Mouse (Mus musculus) WW6 (cell line): Measurements from ENCODE around the gene Gm6164.
"Not testable (repeated sequence)": the region's sequence is repeated elsewhere in the genome, so short reads cannot be mapped to it uniquely, and the experiment has no call there.

Experiments used
- DNase-seq: peaks from one replicate; pipeline ENCODE4 v3.0.0-alpha.2; 2013; ENCODE audit warnings: low read depth, low spot score

Gm6164 gene

DNA sequence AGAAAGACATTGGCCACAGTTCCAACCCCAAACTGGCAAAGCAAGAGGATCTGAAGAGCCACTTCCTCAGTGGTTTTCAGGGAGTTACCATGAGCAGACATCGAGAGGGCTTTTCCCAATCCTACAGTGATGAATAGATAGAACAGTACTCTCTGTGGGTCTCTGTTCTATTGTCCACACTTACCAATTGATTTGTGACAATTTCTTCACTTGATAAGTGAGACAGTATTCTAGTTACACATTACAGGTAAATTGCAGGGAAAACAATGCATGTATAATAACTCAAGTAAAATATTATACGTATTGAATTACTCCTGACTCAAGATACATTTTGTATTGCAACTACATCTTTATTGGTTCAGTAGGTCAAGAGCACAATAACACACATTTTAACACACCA is at the start of gene Gm6164:
TSS of gene Gm6164 (minus strand) at position 101 of the 400 bp plus-strand sequence.
- DNase-seq: not testable (repeated sequence)

DNA sequence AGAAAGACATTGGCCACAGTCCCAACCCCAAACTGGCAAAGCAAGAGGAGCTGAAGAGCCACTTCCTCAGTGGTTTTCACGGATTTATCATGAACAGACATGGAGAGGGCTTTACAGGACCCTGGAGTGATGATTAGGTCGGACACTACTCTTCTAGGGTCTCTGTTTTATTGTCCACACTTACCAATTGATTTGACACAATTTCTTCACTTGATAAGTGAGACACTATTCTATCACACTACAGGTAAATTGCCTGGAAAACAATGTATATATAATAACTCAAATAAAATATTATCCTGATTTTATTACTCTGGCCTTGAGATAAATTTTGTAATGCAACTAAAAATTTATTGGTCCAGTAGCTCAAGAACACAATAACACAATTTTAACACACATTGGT is 28.3 kb upstream of the Gm6164 start, which contains the start of gene Gm4498:
TSS of gene Gm4498 (minus strand) at position 101 of the 400 bp plus-strand sequence.
- DNase-seq: not testable (repeated sequence)

DNA sequence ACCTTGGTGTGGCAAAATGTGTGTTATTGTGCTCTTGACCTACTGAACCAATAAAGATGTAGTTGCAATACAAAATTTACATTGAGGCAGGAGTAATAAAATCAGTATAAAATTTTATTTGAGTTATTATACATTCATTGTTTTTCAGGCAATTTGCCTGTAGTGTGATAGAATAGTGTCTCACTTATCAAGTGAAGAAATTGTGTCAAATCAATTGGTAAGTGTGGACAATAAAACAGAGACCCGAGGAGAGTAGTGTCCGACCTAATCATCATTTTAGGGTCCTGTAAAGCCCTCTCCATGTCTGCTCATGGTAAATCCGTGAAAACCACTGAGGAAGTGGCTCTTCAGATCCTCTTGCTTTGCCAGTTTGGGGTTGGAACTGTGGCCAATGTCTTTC is 12.0 kb downstream of the Gm6164 start, which contains the start of gene Vmn1r95:
TSS of gene Vmn1r95 (plus strand) at position 301 of the 400 bp plus-strand sequence.
- not testable (repeated sequence) for DNase-seq

DNA sequence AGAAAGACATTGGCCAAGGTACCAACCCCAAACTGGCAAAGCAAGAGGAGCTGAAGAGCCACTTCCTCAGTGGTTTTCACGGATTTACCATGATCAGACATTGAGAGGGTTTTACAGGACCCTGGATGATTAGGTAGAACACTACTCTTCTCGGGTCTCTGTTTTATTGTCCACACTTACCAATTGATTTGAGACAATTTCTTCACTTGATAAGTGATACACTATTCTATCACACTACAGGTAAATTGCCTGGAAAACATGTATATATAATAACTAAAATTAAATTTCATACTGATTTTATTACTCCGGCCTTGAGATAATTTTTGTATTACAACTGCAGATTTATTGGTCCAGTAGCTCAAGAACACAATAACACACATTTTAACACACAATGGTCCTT is 37.1 kb downstream of the Gm6164 start, which contains the start of gene Vmn1r94:
TSS of gene Vmn1r94 (minus strand) at position 101 of the 400 bp plus-strand sequence.
- DNase-seq: not testable (repeated sequence)
